Mouse (Mus musculus) adrenal gland, adult (tissue): ENCODE data around the gene Camk2d.

Experiments
- DNase-seq, 2 experiments: peaks; one replicate each; pipeline ENCODE4 v3.0.0; 2022 to 2023; ENCODE audit warnings: low spot score in 1 of 2; ENCODE audit not compliant: inconsistent age in 2 of 2

Gene Camk2d

DNA sequence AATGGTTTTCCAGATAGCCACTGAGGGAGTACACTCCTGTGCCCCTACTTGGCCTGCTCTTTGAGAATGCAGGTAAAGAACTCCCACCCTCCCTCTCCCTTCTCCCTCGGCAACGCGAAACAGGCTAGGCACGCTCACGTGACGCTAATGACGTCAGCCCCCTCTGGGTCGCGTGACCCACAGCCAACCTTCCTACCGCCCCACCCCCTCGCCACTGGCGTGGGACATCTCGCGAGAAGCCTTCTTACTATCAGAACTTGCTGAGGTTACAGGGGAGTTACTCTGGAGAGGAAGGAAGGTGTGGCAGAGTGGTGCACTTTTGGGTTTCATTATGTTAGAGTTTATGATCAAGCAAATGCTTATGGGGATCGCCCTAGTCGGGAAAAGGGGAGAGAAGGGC, at the start of gene Camk2d:
Camk2d (plus strand) TSS at position 217 of the 400 bp plus-strand sequence.
- peak; percentile 97 to 99 for DNase-seq

DNA sequence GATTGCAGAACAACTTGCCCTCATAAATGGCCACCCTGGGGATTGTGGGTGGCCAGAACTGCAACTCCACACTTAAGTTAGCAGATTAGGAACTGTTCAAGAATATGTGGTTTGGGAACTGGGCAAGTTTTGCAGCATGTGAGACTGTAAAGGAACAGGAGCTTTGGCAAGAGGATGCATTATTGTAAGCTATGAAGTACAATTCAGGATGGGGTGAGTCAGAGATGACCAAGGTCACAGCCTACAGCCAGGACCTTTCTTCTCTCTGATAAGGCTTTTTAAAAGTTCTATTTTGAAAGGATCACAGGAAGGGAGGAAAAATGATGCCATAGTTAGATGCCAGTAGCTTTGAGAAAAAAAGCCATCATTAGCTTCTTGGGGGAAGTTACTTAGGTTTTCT, 48.2 kb upstream of the Camk2d start:
- DNase-seq, result peak; percentile 61 to 82

DNA sequence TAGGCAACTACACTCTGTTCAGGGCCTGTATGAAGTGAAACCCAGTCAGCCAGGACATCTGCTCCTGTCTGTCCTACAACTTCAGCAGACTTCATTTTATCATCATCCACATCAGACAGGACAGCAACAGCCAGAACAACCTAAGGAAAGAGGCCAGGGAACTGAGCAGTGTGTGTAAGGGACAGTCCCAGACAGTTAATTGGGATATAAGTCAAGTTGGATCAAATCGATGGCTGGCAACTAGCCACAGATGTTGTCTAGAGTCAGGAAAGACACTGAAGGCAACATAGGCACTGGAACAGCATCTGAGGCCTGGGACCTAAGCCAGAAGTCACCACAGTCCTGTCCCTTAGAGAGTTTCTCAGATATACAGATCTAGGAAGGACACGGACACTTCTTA, 32.5 kb upstream of the Camk2d start:
- DNase-seq, result no peak

GRCm38 (mm10) chr3:126570628-126571027, 25.5 kb upstream of the Camk2d start:
- DNase-seq, result no peak

- no peak for DNase-seq
Measured at GRCm38 (mm10) chr3:126572915-126573314, 23.2 kb upstream of the Camk2d start.

DNA sequence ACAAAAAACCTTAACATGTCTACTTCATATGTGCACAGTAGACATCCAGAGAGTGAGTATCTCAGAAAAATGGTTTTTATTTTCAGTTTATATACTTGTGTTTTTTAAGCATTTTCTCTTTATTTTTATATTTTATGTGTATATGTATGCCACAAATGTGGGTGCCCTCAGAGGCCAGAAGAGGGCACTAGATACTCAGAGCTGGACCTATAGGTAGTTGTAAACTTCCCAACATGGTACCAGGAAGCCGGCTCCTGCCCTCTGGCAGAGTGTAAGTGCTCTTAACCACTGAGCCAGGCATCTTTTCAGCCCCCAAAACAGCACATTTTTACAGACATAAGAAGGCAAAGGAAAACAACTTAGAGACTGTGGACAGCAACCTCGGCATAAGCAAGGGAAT, 20.2 kb upstream of the Camk2d start:
- DNase-seq, result peak; percentile 17 to 57

DNA sequence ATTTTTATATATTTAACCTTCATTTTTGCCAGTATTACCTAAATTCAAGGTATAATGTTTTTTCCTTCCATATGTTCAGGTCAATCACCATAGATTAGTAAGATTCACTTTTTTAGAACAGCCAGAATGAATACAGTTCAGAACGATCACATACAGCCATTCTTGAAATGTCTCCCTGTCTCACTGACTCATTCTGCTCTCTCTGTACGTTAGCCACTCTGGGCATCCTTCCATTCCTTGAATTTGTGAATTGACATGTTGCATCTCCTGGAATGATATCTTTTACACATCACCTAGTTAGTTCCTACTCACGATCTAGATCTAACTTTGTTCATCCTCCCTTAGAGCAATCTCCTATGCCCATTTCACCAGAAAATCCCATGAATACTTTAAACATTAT, 10.0 kb upstream of the Camk2d start:
- DNase-seq, result no peak

DNA sequence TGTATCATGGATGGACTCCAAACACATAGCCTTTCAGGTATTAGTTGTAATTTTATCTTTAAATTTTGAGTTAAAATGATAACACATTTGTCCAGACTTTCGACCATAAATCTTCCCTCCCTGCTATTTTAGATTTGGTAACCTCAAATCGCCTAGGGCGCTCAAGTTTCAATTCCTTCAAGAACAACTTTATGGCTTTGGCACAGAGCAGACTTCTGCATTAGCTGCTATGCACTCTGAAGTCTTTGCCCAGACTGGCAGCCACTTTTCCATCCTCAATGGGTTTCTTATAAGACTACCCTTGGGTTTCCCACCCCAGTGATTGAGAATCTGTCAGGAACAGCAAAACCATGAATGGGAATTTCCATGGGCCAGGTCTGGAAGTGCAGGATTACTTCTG, 8.6 kb upstream of the Camk2d start:
- no peak for DNase-seq

- no peak for DNase-seq
Measured at GRCm38 (mm10) chr3:126589556-126589955, 6.5 kb upstream of the Camk2d start.

- no peak for DNase-seq
Measured at GRCm38 (mm10) chr3:126595456-126595855, 646 bp upstream of the Camk2d start.

GRCm38 (mm10) chr3:126596491-126597160, 524 bp downstream of the Camk2d start:
- DNase-seq, result peak; percentile 94 to 97

DNA sequence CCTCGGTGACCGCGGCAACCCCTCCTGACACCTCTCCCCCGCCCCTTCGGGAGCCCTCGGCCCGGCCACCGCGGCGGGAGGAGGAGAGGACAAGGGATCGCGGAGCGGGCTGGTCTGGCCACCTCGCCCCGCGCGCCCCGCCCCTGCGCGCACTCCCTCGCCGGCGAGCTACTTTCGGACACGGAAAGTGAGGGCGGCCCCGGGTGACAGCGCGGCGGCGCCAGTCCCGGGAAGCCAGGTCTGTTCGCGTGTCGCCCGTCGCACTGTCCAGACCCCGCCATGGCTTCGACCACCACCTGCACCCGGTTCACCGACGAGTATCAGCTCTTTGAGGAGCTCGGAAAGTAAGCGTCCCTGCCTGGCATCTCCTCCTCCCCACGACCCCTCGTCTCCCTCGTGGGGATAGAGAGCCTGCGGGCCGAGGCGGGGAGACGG, 1.1 kb downstream of the Camk2d start:
- DNase-seq, result peak; percentile 88 to 95

GRCm38 (mm10) chr3:126597596-126598328, 1.7 kb downstream of the Camk2d start:
- peak in 1 of 2 experiments; percentile 86 for DNase-seq

DNA sequence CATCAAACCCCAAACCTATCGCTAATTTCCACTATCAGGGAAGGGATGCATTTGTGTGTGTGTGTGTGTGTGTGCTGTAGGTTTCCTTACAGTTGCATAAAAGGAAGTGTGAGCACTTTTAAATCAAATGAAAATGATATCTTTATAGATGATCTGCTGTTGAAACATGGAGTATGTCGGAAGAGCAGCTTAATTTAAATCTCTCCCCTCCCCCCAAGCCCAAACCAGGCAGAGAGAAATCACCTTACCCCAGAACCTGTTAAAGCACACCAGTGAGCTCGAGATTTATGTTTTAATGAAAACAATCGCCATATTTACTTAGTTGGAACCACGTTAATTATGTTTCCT, 2.2 kb downstream of the Camk2d start:
- DNase-seq, result no peak

DNA sequence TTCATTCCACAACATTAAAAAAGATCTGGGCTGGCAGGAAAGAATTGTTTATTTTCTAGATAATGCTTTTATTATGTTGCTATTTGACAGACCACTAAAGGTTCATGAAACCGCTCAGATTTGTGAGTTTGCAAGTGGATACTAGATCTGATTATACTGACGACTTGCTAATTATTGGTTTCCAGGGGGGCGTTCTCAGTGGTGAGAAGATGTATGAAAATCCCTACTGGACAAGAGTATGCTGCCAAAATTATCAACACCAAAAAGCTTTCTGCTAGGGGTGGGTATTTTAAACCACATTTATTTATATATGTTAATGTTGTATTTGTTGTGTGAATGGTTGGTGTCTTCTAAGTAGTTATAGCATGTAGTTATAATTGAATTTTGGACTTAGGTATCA, 2.8 kb downstream of the Camk2d start:
- peak in 1 of 2 experiments; percentile 57 for DNase-seq

DNA sequence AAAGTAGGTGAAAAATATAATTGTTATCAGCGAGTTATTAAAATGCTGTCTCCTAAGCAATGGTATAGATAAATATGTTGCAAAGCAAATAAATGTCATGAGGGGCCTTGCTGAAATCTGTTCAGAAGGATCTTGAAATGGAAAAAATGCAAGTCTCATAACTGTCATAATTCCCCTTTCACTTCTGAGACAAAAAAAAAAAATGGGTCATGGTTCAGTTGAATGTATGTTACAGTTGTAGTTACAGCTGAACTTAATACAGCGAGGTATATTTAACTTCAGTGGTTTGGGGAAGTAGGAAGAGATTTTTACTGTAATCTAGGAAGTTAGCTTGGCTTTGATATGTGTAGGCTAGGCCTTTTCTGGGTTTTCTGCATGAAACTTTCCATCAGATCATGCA, 3.2 kb downstream of the Camk2d start:
- peak in 1 of 2 experiments; percentile 28 for DNase-seq

DNA sequence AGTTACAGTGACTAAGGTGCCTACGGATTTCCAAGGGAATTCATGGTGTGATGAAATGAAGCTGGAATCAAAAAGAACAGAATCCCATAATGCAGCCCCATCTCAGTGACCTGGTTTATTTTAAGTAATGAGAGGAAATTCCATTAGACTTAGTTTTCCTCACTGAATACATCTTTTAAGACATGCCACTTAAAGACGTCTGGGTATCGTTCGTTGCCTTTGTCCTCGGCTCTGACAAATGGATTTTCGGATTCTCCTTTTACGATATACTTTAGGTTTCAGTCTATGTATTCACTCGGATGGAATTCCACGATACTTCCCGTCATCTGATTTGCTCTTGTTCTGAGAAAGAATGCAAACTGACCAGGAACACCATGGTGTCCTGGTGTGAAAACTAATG, 3.8 kb downstream of the Camk2d start:
- DNase-seq, result peak in 1 of 2 experiments; percentile 40

DNA sequence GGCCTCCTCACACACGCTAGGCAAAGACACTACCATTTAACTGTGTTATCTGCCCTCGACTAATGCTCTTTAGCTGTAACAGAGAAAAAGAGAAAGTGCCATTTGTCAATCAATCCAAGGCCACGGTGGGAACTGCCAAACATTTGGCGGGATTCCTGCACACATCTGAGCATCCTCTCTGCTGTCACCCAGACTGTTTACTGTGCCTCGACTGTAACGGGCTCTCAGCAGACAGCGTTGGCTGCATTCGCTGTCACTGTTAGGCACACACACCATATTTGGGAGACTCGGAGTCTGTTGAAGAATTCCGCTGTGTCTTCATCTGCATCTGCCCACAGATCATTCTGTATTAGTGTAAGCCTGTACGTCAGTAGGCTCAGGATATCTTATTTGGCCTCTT, 6.7 kb downstream of the Camk2d start:
- DNase-seq, result peak in 1 of 2 experiments; percentile 55

DNA sequence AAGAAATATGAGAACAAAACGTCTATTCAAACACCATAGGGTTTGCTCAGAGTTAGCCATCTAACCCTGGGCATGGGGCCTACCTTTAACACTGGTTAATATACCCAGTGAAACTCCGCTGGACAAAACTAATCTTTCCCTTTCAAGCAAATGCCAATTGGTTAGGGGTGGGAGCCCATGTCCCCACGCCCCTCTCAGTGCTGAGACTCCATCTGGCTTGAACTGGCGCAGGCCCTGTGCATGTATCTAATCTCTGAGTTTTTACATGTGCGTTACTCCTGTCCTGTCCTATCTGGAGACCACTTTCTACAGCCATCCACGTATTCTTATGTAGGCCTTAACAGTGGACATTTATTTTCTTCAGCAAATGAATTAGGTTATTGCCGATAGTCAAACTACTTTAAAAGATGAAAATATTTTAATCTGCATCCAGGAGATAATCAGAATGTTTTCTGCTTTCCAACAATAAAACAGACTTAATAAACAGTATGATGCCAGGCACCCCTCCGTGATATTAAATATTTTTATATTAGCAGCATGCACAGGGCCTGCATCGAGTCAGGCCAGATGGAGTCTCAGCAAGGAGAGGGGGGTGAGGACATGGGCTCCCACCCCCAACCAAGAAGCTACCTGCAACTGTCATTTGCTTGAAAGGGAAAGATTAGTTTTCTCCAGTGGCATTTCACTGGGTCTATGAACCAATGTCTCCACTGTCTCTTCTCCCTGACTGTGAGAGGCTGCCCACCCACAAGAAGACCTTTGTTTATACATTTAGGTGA, 8.7 kb downstream of the Camk2d start:
- DNase-seq, result peak in 1 of 2 experiments; percentile 24

DNA sequence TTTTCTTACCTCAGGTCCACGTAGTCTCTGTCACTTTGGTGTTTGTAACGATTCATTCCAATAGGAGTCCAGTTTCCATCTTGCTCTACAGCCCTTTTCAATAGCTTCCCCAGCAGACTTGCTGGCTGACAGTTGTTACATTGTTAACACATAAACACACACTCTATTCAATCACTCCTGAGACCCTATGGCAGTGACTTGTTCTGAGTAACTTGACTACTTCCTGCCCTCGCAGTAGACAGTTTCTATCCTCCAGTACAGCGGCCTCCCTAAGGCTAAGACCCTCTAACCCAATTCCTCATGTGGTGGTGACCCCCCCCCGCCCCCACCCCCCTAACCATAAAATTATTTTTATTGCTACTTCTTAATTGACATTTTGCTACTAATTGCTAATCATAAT, 13.2 kb downstream of the Camk2d start:
- peak in 1 of 2 experiments; percentile 44 for DNase-seq

- DNase-seq, result peak in 1 of 2 experiments; percentile 61
Measured at GRCm38 (mm10) chr3:126609795-126610451, 13.8 kb downstream of the Camk2d start.
